ENCODE assay signal across 11 mouse cellular contexts in the genomic region with DNA sequence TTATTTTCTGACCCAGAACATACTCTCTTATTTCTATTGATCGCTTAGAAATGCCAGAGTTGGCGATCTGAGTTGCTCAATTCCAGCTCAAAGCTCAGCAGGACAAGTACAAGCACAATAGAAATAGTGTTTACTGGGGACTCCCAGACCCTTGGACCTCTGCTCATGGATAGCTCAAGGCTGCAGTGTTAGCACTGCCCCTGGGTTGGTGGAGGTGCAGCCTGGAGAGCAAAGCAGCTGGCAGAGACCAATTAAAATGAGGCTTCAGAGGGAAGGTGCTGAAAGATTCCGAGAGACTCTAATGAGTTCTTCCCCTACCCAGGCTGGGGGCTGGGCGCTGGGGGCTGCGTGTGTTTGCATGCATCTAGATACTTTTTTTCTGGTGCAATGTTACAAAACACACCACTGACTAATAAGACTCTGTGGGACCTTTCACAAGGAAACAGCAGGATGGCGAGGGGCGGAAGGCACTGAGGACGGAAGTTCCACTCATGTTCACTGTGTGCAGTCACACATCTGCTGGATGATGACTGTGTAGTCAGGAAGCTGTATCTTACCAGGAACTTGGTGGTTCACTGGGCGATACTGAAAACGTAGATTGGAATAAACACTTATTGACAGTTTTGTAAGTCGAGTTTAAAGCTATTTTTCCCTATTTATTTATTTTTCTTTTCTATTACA.
DNase-seq lines count a peak whose midpoint lies in the region; ATAC-seq and TF ChIP-seq lines count a peak whose summit lies in the region.
"Had no signal": no experiment of that assay in that cellular context is flagged by ENCODE, and none has a peak within 500 bp of the region (broad histone marks: within the 10 kb centered on the region; RNA-seq: fewer than 3 reads in every experiment).

No protein-coding gene starts in this region.

- H3K4me3 ChIP-seq in midbrain, embryonic 13.5 days (replicated peaks), result no peak overlapping the region
- no peak overlapping the region for H3K4me3 ChIP-seq in midbrain, postnatal 0 days (ENCODE audit: low read depth, low read length)
- no peak overlapping the region for H3K4me3 ChIP-seq in liver, embryonic 12.5 days

- H3K9ac ChIP-seq in midbrain, embryonic 13.5 days (replicated peaks), result no peak overlapping the region
- no peak overlapping the region for H3K9ac ChIP-seq in midbrain, postnatal 0 days (replicated peaks; ENCODE audit: low read length, poor library complexity, severe bottlenecking)
- no peak overlapping the region for H3K9ac ChIP-seq in liver, embryonic 12.5 days

- H3K4me2 ChIP-seq in midbrain, embryonic 13.5 days (replicated peaks), result no peak overlapping the region
- no peak overlapping the region for H3K4me2 ChIP-seq in midbrain, postnatal 0 days (ENCODE audit: low read depth, low read length, poor library complexity, severe bottlenecking)
- no peak overlapping the region for H3K4me2 ChIP-seq in liver, embryonic 12.5 days

- no peaks in the 10 kb centered on the region for H3K9me3 ChIP-seq in midbrain, embryonic 13.5 days
- H3K9me3 ChIP-seq in midbrain, postnatal 0 days (ENCODE audit: low read length), result no peaks in the 10 kb centered on the region
- no peaks in the 10 kb centered on the region for H3K9me3 ChIP-seq in liver, embryonic 12.5 days (replicated peaks)

- H3K4me1 ChIP-seq in midbrain, embryonic 13.5 days (replicated peaks), result peaks cover 35% of the 10 kb centered on the region
- H3K4me1 ChIP-seq in midbrain, postnatal 0 days (ENCODE audit: insufficient read depth, low read length), result peaks cover 5% of the 10 kb centered on the region
- H3K4me1 ChIP-seq in liver, embryonic 12.5 days, result no peaks in the 10 kb centered on the region

- no peaks in the 10 kb centered on the region for H3K27me3 ChIP-seq in midbrain, embryonic 13.5 days
- H3K27me3 ChIP-seq in midbrain, postnatal 0 days (ENCODE audit: insufficient read depth, low read length), result no peaks in the 10 kb centered on the region
- no peaks in the 10 kb centered on the region for H3K27me3 ChIP-seq in liver, embryonic 12.5 days (replicated peaks)

- peak; percentile 37; the same call in 1 of the 2 replicates for ATAC-seq in midbrain, embryonic 13.5 days
- ATAC-seq in midbrain, postnatal 0 days (ENCODE audit: low FRiP score), result no peak
- ATAC-seq in liver, embryonic 12.5 days, result peak; percentile 63; the same call in 1 of the 2 replicates
- ATAC-seq: activated CD4-positive, CD25-positive, alpha-beta regulatory T cell, adult 4 months had no signal

- H3K36me3 ChIP-seq in midbrain, embryonic 13.5 days, result no peaks in the 10 kb centered on the region
- H3K36me3 ChIP-seq in midbrain, postnatal 0 days (ENCODE audit: insufficient read depth, low read length), result no peaks in the 10 kb centered on the region
- H3K36me3 ChIP-seq in liver, embryonic 12.5 days, result no peaks in the 10 kb centered on the region

- H3K27ac ChIP-seq in midbrain, embryonic 13.5 days, result 0 out of 2 replicates have a peak overlapping the region, but pooled peaks have one; percentile 25
- H3K27ac ChIP-seq in midbrain, postnatal 0 days (ENCODE audit: low read depth, low read length), result no peak overlapping the region
- H3K27ac ChIP-seq in liver, embryonic 12.5 days, result no peak overlapping the region; the same call in 1 of the 2 replicates

- WGBS in midbrain, embryonic 13.5 days, result 60% methylated on average over 11 of the region's 11 CpGs
- 65% methylated on average over 11 of the region's 11 CpGs for WGBS in midbrain, postnatal 0 days
- 50% methylated on average over 11 of the region's 11 CpGs for WGBS in liver, embryonic 12.5 days (ENCODE audit: insufficient replicate concordance)

- DNase-seq in midbrain, postnatal 0 days (ENCODE audit: low spot score), result no peak
- peak; percentile 67 for DNase-seq in forelimb bud, embryonic 11.5 days (ENCODE audit: low read depth, low spot score)
- DNase-seq in naive thymus-derived CD4-positive, alpha-beta T cell, adult 2 months (ENCODE audit: low read depth), result peak; percentile 24
- no peak for DNase-seq in heart, adult 18-20 months
- no peak for DNase-seq in adipocyte (ENCODE audit: low spot score)
- no peak for DNase-seq in gastrocnemius, postnatal 10 days
- DNase-seq: kidney, adult 18-20 months; thymus, adult 2 months had no signal

- TF ChIP-seq CTCF in midbrain, postnatal 0 days (IDR thresholded peaks at IDR 0.05), result no peak

Comparison
In these comparisons a context has a peak if more than half of its experiments do, and no peak if none do; other contexts are left out.
1. DNase-seq: peak in forelimb bud, embryonic 11.5 days (single experiment) and naive thymus-derived CD4-positive, alpha-beta T cell, adult 2 months (single experiment); none in midbrain, postnatal 0 days (single experiment), heart, adult 18-20 months (0 of 2), adipocyte (single experiment) and gastrocnemius, postnatal 10 days (single experiment).